Mouse (Mus musculus) hindbrain, embryonic 10.5 days (tissue): ENCODE data around the gene Bmp2. TPM values are rescaled to one million over a fixed set of nuclear protein-coding genes. Genes with fewer than 3 reads are reported as not detected.

Experiments used
- DNase-seq: peaks from one replicate; pipeline ENCODE4 v3.0.0-alpha.2; 2017; ENCODE audit warnings: low spot score
- H3K27ac ChIP-seq: fragments of 300-500 bp; sonication (generic); 2 replicates; pipeline ENCODE4 v1.5.1; 2016; ENCODE audit warnings: mild to moderate bottlenecking, moderate library complexity
- H3K27me3 ChIP-seq: fragments of 300-500 bp; sonication (generic); 2 replicates; pipeline ENCODE4 v1.6.1; 2016; ENCODE audit warnings: mild to moderate bottlenecking; ENCODE audit not compliant: poor library complexity, insufficient read depth, severe bottlenecking
- H3K36me3 ChIP-seq: fragments of 300-500 bp; sonication (generic); 2 replicates; pipeline ENCODE4 v1.6.1; 2016; ENCODE audit warnings: mild to moderate bottlenecking, moderate library complexity
- H3K4me1 ChIP-seq: fragments of 300-500 bp; sonication (generic); replicated peaks from 2 replicates; pipeline ENCODE4 v1.6.1; 2016; ENCODE audit warnings: mild to moderate bottlenecking
- H3K4me3 ChIP-seq: fragments of 300-500 bp; sonication (generic); 2 replicates; pipeline ENCODE4 v1.5.1; 2016; ENCODE audit warnings: mild to moderate bottlenecking, moderate library complexity
- H3K9me3 ChIP-seq: fragments of 300-500 bp; sonication (generic); 2 replicates; pipeline ENCODE4 v1.6.1; 2016; ENCODE audit warnings: mild to moderate bottlenecking, moderate library complexity
- WGBS: fragments of 180-500 bp; shearing (Covaris S2); methylation state at CpG from one replicate; pipeline ENCODE4 v1.1.7; 2016; 5-methylcytosine and 5-hydroxymethylcytosine counted together
- polyA plus RNA-seq: library from polyadenylated mRNA; unstranded; fragments of >200 nt; fragmentation: Nextera tagmentation; extraction: Ambion mirVana; gene quantifications from 2 replicates; pipeline ENCODE4 v1.2.1, GENCODE M21; 2016

The Bmp2 gene
- polyA plus RNA-seq, 1 experiment from 2014 or later, result 2.0 TPM

DNA sequence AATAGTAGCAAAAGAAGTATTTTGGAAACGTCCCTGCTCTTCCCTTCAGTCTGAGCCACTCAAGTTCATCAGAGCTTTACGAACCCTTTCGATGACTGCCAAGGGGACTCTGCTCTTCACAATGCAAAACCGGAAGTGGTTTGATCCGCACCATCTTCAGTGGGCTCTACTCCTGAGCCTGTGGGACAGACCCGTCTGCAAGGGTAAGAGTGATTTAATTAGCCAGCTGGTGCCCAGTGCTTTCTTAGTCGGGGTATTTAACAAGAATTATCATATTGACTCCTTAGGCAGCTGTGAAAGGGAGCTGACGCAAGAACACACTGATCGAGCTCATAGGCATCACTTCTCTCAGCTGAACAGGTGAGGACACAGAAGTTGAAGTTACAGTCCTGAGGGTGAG is 16.5 kb upstream of the Bmp2 start:
- no peak for DNase-seq
- H3K27me3 ChIP-seq, result no peaks in the 10 kb centered on the region
- H3K4me3 ChIP-seq, result no peak overlapping the region
- no peaks in the 10 kb centered on the region for H3K4me1 ChIP-seq
- 84% methylated on average over 9 of the region's 9 CpGs for WGBS
- H3K9me3 ChIP-seq, result no peaks in the 10 kb centered on the region
- no peaks in the 10 kb centered on the region for H3K36me3 ChIP-seq
- H3K27ac ChIP-seq, result no peak overlapping the region

DNA sequence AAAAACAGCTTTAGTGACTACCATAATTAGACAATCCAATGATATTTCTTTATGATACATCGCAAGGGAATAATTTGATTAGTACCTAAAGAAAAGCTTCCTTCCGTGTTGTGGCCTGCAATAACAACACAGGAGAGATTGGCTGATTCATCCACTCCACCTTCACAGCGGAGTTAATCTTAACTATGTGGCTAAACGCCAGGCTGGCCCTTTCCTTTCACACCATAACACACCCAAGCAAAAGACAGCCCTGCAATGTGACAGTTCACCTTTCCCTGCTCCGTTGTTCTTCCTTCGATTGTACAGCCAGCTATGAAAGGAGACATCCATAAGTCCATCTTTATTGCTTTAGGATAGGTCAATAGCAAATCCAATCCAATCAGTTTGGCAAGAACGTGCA is 15.1 kb upstream of the Bmp2 start:
- Histone ChIP-seq H3K27ac (no peak overlapping the region), H3K4me3 (no peak overlapping the region), H3K9me3 (no peaks in the 10 kb centered on the region), H3K4me1 (no peaks in the 10 kb centered on the region), H3K36me3 (no peaks in the 10 kb centered on the region), H3K27me3 (no peaks in the 10 kb centered on the region)
- no peak for DNase-seq
- WGBS, result 89% methylated on average over 7 of the region's 7 CpGs

DNA sequence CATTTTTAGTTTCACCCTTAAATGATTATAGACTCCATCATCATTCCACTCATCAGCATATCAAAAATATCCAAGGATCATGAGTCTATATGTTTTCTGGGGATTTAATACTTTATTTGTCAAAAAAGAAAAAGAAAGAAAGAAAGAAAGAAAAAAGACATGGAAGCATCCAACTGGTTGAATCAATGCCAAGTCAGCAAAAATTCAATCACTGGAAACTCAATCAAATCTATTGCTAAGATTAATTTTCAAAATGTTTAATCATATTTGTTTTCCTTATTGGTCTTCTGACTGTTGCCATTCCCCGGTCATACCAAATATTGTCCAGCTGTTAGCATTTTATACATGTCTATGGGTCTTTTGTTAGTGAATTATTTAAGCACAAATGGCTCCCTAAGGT is 11.3 kb upstream of the Bmp2 start:
- Histone ChIP-seq H3K9me3 (no peaks in the 10 kb centered on the region), H3K27me3 (no peaks in the 10 kb centered on the region), H3K4me1 (no peaks in the 10 kb centered on the region), H3K27ac (no peak overlapping the region), H3K36me3 (no peaks in the 10 kb centered on the region), H3K4me3 (no peak overlapping the region)
- 52% methylated on average over 1 of the region's 1 CpGs for WGBS
- DNase-seq, result no peak

- no peak overlapping the region for H3K27ac ChIP-seq
- 32% methylated on average over 4 of the region's 4 CpGs for WGBS
- no peak overlapping the region for H3K4me3 ChIP-seq
- peaks cover 29% of the 10 kb centered on the region for H3K4me1 ChIP-seq
- H3K36me3 ChIP-seq, result no peaks in the 10 kb centered on the region
- no peaks in the 10 kb centered on the region for H3K9me3 ChIP-seq
- H3K27me3 ChIP-seq, result peaks cover 51% of the 10 kb centered on the region
- DNase-seq, result peak; percentile 62
Measured at GRCm38 (mm10) chr2:133550238-133550682, 1.7 kb upstream of the Bmp2 start.

GRCm38 (mm10) chr2:133552842-133553465 is 995 bp downstream of the Bmp2 start:
- Histone ChIP-seq H3K4me3 (peak overlapping the region; percentile 64), H3K9me3 (no peaks in the 10 kb centered on the region), H3K36me3 (no peaks in the 10 kb centered on the region), H3K4me1 (peaks cover 29% of the 10 kb centered on the region), H3K27ac (peak overlapping the region; percentile 64), H3K27me3 (peaks cover 76% of the 10 kb centered on the region)
- peak; percentile 60 for DNase-seq
- under 1% methylated on average over 48 of the region's 48 CpGs for WGBS

DNA sequence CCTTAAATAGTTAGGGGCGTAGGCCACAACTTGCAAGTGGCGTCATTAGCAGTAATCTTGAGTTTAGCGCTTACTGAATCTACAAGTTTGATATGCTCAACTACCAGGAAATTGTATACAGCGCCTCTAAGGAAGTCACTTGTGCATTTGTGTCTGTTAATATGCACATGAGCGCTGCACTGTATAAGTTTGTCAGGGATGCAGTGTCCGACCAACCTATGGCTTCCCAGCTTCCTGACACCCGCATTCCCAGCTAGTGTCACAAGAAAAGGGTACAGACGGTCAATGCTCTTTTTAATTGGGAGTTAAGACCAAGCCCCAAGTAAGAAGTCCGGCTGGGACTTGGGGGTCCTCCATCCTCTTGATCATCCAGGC is 1.9 kb downstream of the Bmp2 start:
- H3K27me3 ChIP-seq, result peaks cover 77% of the 10 kb centered on the region
- H3K27ac ChIP-seq, result no peak overlapping the region
- peak overlapping the region; percentile 56 for H3K4me3 ChIP-seq
- WGBS, result 33% methylated on average over 9 of the region's 9 CpGs
- peaks cover 29% of the 10 kb centered on the region for H3K4me1 ChIP-seq
- DNase-seq, result peak; percentile 16
- H3K36me3 ChIP-seq, result no peaks in the 10 kb centered on the region
- H3K9me3 ChIP-seq, result no peaks in the 10 kb centered on the region

- no peaks in the 10 kb centered on the region for H3K9me3 ChIP-seq
- DNase-seq, result peak; percentile 55
- peak overlapping the region; percentile 56 for H3K4me3 ChIP-seq
- peaks cover 77% of the 10 kb centered on the region for H3K27me3 ChIP-seq
- H3K4me1 ChIP-seq, result peaks cover 29% of the 10 kb centered on the region
- no peaks in the 10 kb centered on the region for H3K36me3 ChIP-seq
- H3K27ac ChIP-seq, result no peak overlapping the region
- WGBS, result under 1% methylated on average over 55 of the region's 55 CpGs
Measured at GRCm38 (mm10) chr2:133554286-133555021, 2.5 kb downstream of the Bmp2 start.

DNA sequence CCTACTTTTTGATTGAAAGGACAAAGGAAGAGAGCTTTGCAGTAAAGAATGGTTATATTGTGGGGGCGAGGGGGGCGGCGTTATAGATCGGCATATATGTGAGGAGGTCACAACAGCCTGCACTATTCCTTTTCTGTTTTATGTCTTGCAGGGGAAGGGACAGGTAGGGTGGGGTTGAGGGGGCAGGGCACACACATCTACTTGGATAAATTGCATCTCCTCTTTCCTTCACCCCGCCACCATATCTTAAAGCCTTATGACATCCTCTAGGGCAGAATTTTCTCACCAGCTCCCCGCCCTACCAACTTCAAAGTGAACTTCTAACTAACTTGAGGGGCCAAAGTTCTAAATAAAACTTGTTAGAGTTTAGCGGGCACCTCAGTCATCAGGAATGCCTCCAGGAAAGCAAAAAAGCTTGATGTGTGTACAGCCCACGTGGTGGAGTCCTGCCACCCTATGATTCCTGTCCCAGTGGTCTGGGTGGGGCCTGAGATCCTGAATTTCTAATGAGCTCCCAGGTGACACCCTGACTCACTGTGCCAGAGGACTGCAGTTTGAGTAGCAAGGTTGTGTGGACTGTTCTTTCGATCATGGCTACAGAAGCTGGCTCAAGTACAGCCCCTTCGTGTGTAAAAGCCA is 12.4 kb downstream of the Bmp2 start:
- 84% methylated on average over 10 of the region's 10 CpGs for WGBS
- Histone ChIP-seq H3K4me3 (no peak overlapping the region), H3K36me3 (no peaks in the 10 kb centered on the region), H3K4me1 (0 out of 2 replicates have a peak, but pooled peaks cover 4% of the 10 kb centered on the region), H3K27ac (no peak overlapping the region), H3K9me3 (no peaks in the 10 kb centered on the region), H3K27me3 (no peaks in the 10 kb centered on the region)
- no peak for DNase-seq

- Histone ChIP-seq H3K4me1 (0 out of 2 replicates have a peak, but pooled peaks cover 4% of the 10 kb centered on the region), H3K27ac (no peak overlapping the region), H3K4me3 (no peak overlapping the region), H3K27me3 (no peaks in the 10 kb centered on the region), H3K36me3 (no peaks in the 10 kb centered on the region), H3K9me3 (no peaks in the 10 kb centered on the region)
- no peak for DNase-seq
- 89% methylated on average over 5 of the region's 5 CpGs for WGBS
Measured at GRCm38 (mm10) chr2:133565424-133565823, 13.5 kb downstream of the Bmp2 start.

DNA sequence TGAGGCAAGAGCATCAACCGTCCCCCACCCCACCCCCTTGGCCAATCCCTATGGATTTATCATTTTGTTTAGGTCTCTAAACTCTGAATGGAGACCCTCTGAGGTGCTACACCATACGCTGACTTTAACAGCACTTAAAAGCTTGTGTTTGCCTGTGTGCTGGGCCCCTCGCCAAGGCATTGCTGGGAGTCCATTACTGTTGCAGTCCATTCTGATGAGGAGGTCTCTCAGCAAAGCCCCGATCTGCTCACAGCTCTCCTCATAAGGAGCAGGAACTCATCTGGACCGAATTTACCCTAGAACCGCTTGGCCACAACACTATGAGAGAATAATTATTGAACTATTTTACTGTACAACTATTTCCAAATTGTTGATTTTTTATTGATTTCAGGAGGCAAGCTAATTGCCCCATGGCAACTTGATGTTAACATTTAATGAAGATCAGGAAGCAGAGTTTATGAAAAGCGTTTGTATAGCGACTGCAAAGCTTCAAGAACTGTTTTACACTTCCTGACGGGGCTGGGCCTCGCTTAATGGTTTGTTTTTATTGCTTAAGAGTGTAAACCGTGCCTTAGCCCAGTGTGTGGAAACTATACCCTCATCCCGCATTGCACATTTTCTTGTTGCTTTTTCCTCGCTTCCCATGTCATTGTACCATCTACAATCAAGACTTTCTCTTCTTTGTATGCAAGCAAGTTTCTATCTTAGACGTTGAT is 14.2 kb downstream of the Bmp2 start:
- H3K27ac ChIP-seq, result no peak overlapping the region
- H3K36me3 ChIP-seq, result no peaks in the 10 kb centered on the region
- WGBS, result 81% methylated on average over 14 of the region's 14 CpGs
- 0 out of 2 replicates have a peak, but pooled peaks cover 4% of the 10 kb centered on the region for H3K4me1 ChIP-seq
- no peaks in the 10 kb centered on the region for H3K27me3 ChIP-seq
- H3K9me3 ChIP-seq, result no peaks in the 10 kb centered on the region
- H3K4me3 ChIP-seq, result no peak overlapping the region
- no peak for DNase-seq

DNA sequence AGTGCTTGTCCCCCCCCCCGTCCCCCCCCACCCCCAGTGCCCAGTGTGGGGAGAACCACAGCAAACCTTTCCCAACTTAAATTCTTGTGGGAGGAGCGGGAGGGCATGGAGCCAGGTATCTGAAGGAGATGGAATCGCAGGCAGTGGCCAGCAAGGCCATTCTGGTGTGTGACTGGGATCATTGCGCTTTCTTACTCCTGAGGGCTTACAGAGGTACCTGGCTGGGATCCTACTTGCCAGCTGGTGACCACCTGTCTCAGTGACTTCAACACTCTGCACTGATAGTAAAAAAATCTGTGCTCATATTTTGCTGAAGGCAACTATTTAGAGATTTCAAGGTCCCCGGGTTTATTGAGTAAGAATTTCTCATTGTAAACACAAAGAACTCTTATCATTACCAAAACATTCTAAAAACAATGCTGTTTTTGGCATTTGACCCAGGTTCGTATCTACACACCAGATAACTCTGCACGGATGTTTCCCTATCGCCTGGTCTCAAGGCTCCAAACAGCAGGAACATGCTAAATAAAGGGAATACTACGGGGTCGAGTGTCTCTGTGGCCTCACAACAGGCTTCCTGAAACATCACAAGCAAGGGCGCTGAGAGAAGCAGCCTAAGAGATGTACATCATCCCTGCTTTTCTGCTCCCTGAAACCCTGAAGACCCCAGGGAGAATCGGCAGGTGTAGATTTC is 39.8 kb downstream of the Bmp2 start:
- H3K4me1 ChIP-seq, result no peaks in the 10 kb centered on the region
- H3K4me3 ChIP-seq, result no peak overlapping the region
- no peaks in the 10 kb centered on the region for H3K27me3 ChIP-seq
- no peak for DNase-seq
- no peaks in the 10 kb centered on the region for H3K36me3 ChIP-seq
- 62% methylated on average over 12 of the region's 12 CpGs for WGBS
- no peaks in the 10 kb centered on the region for H3K9me3 ChIP-seq
- no peak overlapping the region for H3K27ac ChIP-seq
